Mouse (Mus musculus) frontal cortex, postnatal 10 days (tissue): ENCODE data around the gene Csn1s2b.
"Not testable (repeated sequence)": the region's sequence is repeated elsewhere in the genome, so short reads cannot be mapped to it uniquely, and the experiment has no call there.

Experiments used
- DNase-seq, 2 experiments: peaks; one replicate each; pipeline ENCODE4 v3.0.0; 2022; ENCODE audit warnings: low spot score in 2 of 2, mixed read lengths in 1 of 2

Csn1s2b gene

GRCm38 (mm10) chr5:87807782-87808181 lies at the start of gene Csn1s2b:
Gene Csn1s2b, plus strand, starts transcription at chr5:87808082.
- DNase-seq: no peak

GRCm38 (mm10) chr5:87764546-87764945 lies 43.3 kb upstream of the Csn1s2b start:
- no peak for DNase-seq

DNA sequence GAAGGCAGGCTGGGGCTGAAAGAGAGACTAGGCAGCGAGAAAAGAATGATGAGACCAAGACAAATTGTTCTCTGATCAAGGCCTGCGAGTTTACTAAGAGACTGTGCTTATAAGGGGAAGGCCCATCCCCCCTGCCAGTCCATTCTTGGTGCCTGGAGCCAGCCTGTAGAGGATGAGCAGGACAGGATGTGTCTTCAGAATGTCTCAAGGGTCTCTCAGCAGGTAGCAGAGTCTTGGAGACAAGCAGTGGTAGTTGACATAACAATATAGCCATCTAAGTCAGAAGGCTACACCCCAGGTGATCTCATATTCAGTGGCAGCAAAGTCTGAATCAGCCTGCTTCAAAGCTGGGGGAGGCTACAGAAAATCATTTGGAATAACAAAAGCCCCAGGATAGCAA lies 35.7 kb upstream of the Csn1s2b start:
- DNase-seq: not testable (repeated sequence)

- DNase-seq: no peak
Observed at GRCm38 (mm10) chr5:87774267-87774666, 33.6 kb upstream of the Csn1s2b start, which contains the start of gene Csn1s2a. Gene Csn1s2a, plus strand, starts transcription at chr5:87774567.

- no peak for DNase-seq
Observed at GRCm38 (mm10) chr5:87782731-87783130, 25.2 kb upstream of the Csn1s2b start.

- no peak for DNase-seq
Observed at GRCm38 (mm10) chr5:87809253-87809652, 1.4 kb downstream of the Csn1s2b start.

GRCm38 (mm10) chr5:87825386-87825785 lies 17.5 kb downstream of the Csn1s2b start, which contains the start of gene Prr27:
Gene Prr27, plus strand, starts transcription at chr5:87825686.
- DNase-seq: no peak

GRCm38 (mm10) chr5:87855136-87855716 lies 47.3 kb downstream of the Csn1s2b start:
- DNase-seq: no peak

GRCm38 (mm10) chr5:87870084-87870483 lies 62.2 kb downstream of the Csn1s2b start:
- no peak for DNase-seq

DNA sequence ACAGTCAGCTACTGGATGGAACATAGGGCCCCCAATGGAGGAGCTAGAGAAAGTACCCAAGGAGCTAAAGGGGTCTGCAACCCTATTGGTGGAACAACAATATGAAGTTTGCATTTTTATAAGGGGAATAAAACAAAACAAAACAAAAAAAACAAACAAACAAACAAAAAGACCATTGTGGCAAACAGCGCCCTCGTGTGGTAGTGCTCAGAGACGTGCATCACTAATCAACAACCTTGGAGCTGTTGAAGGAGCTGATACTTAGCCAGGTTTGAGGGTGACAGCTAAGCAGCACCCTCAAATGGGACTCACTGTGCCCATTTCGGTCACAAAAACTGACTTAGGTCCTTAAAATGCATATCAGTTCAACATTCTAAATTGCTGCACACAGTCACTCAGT lies 63.5 kb downstream of the Csn1s2b start:
- no peak for DNase-seq
